8 mouse cellular contexts compared by ENCODE assay signal in genomic region chr10:94523711-94524156, GRCm38 (mm10).
DNase-seq lines count a peak whose midpoint lies in the region; ATAC-seq and TF ChIP-seq lines count a peak whose summit lies in the region.

No protein-coding gene starts in this region.

- peak; percentile 13 for DNase-seq in cerebellum, adult 11 months
- no peak for DNase-seq in cerebellum, adult 8-10 months
- peak; percentile 85 to 88 for DNase-seq in cerebellum, postnatal 10 days
- peak; percentile 42 to 61 for DNase-seq in frontal cortex, postnatal 25 days (ENCODE audit: low spot score in 2 of 2)
- DNase-seq in left cerebral cortex, adult 2 months (ENCODE audit: extremely low spot score in 1 of 2, low spot score in 2 of 2) = peak; percentile 73 to 74
- DNase-seq in testis, postnatal 14 days (ENCODE audit: low spot score) = peak; percentile 20

- TF ChIP-seq CTCF in left cerebral cortex, adult 2 months (IDR thresholded peaks at IDR 0.05) = no peak

- no peaks in the 10 kb centered on the region for H3K9me3 ChIP-seq in hindbrain, embryonic 13.5 days
- H3K9me3 ChIP-seq in midbrain, embryonic 13.5 days = no peaks in the 10 kb centered on the region

- peaks cover 38% of the 10 kb centered on the region for H3K4me1 ChIP-seq in hindbrain, embryonic 13.5 days (replicated peaks)
- peaks cover 33% of the 10 kb centered on the region for H3K4me1 ChIP-seq in midbrain, embryonic 13.5 days (replicated peaks)

- peak overlapping the region; percentile 30 for H3K4me2 ChIP-seq in hindbrain, embryonic 13.5 days
- H3K4me2 ChIP-seq in midbrain, embryonic 13.5 days (replicated peaks) = peak overlapping the region; percentile 34

- intact Hi-C loops in left cerebral cortex, adult 2 months (cut with DNase I) = loop anchor here (2.0 kb wide), 1 partner anchor 115 kb away; no protein-coding TSS in a partner anchor

- ATAC-seq in hindbrain, embryonic 13.5 days (ENCODE audit: low FRiP score) = peak; percentile 73
- ATAC-seq in midbrain, embryonic 13.5 days = peak; percentile 78

- H3K27ac ChIP-seq in hindbrain, embryonic 13.5 days = no peak overlapping the region
- H3K27ac ChIP-seq in left cerebral cortex, adult 2 months = no peak overlapping the region
- no peak overlapping the region for H3K27ac ChIP-seq in midbrain, embryonic 13.5 days

- no peak overlapping the region for H3K9ac ChIP-seq in hindbrain, embryonic 13.5 days
- H3K9ac ChIP-seq in midbrain, embryonic 13.5 days (replicated peaks) = 0 out of 2 replicates have a peak overlapping the region, but pooled peaks have one; percentile 16

- WGBS in hindbrain, embryonic 13.5 days = 9% methylated on average over 18 of the region's 18 CpGs
- WGBS in midbrain, embryonic 13.5 days = 10% methylated on average over 18 of the region's 18 CpGs

- no peak overlapping the region for H3K4me3 ChIP-seq in hindbrain, embryonic 13.5 days
- H3K4me3 ChIP-seq in left cerebral cortex, adult 2 months = no peak overlapping the region
- H3K4me3 ChIP-seq in midbrain, embryonic 13.5 days (replicated peaks) = no peak overlapping the region

- H3K36me3 ChIP-seq in hindbrain, embryonic 13.5 days = no peaks in the 10 kb centered on the region
- no peaks in the 10 kb centered on the region for H3K36me3 ChIP-seq in midbrain, embryonic 13.5 days

- H3K27me3 ChIP-seq in hindbrain, embryonic 13.5 days = no peaks in the 10 kb centered on the region
- H3K27me3 ChIP-seq in midbrain, embryonic 13.5 days = peaks cover 4% of the 10 kb centered on the region; the same call in 1 of the 2 replicates
